Mouse (Mus musculus) C2C12 (cell line): ENCODE results near the gene Osbpl3.

Source experiments
- CEBPB ChIP-seq: IDR thresholded peaks from one replicate; pipeline ENCODE4 v1.6.1; 2011; ENCODE audit warnings: low read depth, mild to moderate bottlenecking, control low read depth, moderate library complexity
- CTCF ChIP-seq: IDR thresholded peaks from one replicate; pipeline ENCODE4 v1.5.1; 2011; ENCODE audit not compliant: control insufficient read depth, insufficient read depth, insufficient read length
- FOSL1 ChIP-seq: IDR thresholded peaks from one replicate; pipeline ENCODE4 v1.8.0; 2011; ENCODE audit warnings: mild to moderate bottlenecking, low read length; ENCODE audit not compliant: poor library complexity, insufficient read depth, severe bottlenecking
- MAX ChIP-seq: IDR thresholded peaks from one replicate; pipeline ENCODE4 v1.6.1; 2011; ENCODE audit warnings: mild to moderate bottlenecking, control low read depth
- MYOG ChIP-seq: IDR thresholded peaks from one replicate; pipeline ENCODE4 v1.6.1; 2011; ENCODE audit not compliant: control insufficient read depth, insufficient read length; ENCODE audit errors: extremely low read depth

GRCm38 (mm10) chr6:50261922-50262261, 194.1 kb downstream of the Osbpl3 start:
- TF ChIP-seq CTCF, result no peak
- TF ChIP-seq MYOG, result no peak
- no peak for TF ChIP-seq MAX
- TF ChIP-seq CEBPB, result no peak
- TF ChIP-seq FOSL1, result no peak
